Mouse (Mus musculus): Measurements from ENCODE around the gene Olfr94.

DNA sequence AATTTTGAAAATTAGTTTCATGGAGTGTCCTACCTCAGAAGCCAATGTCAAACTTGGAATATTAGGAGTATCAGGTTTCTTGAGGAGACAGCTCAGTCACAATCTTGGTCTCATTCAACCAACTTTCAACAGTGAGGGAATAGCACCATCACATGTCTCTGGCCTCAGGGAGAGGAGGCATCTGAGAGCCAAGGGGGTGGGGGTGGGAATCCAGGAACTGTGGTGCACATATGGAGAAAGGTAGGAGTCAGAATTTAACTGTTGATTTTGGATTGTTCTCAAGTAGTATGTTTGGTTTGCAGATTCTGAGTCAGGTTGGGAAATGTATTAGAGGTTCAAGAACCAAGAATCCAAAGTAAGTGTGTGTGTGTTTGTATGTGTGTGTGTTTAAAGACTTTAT lies 7.8 kb downstream of the Olfr94 start:
- TF ChIP-seq CTCF (IDR thresholded peaks at IDR 0.05; ENCODE audit: low read depth, low read length), result no peak
- no peak for TF ChIP-seq TAL1 (conservative IDR thresholded peaks at IDR 0.05; ENCODE audit: low read depth, low read length)
- no peak for TF ChIP-seq GATA1 (IDR thresholded peaks at IDR 0.05; ENCODE audit: borderline replicate concordance, low read length)
